Mouse (Mus musculus) C2C12 (cell line): ENCODE measurements at regions not wholly inside any gene's neighbourhood (a gene's known extent, or its start where the extent isn't known, plus 50 kb on each side); places are given as distances from the start of the nearest gene placed in this dataset.

ENCODE experiments used
- CTCF ChIP-seq: IDR thresholded peaks from one replicate; pipeline ENCODE4 v1.5.1; 2011; ENCODE audit not compliant: control insufficient read depth, insufficient read depth, insufficient read length
- MYOD1 ChIP-seq: IDR thresholded peaks from one replicate; pipeline ENCODE4 v1.6.1; 2011; ENCODE audit warnings: low read depth; ENCODE audit not compliant: control insufficient read depth, insufficient read length
- MYOG ChIP-seq: IDR thresholded peaks from one replicate; pipeline ENCODE4 v1.6.1; 2011; ENCODE audit not compliant: control insufficient read depth, insufficient read length; ENCODE audit errors: extremely low read depth
- USF1 ChIP-seq: IDR thresholded peaks from one replicate; pipeline ENCODE4 v1.6.1; 2011; ENCODE audit warnings: low read depth, mild to moderate bottlenecking, control low read depth, moderate library complexity

DNA sequence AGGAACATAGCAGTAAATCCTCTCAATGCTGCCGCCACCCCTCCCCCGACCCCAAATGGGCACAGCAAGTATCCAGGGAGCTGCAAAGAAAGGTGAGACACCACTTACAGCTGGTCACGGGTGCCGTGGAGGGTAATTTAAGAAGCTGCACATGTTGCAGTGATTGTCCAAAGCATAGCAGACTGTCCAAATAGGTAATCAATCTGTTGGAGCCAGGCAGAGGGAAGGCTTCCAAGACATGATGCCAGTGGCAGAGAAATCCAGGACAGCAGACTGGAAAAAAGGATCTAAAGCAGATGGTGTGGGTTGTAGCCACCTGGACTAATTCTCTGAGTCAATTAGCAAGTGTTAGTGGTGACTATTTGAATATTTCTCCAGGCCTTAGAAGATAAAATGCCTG lies 506.6 kb downstream of the Basp1 start:
- TF ChIP-seq CTCF (no peak), USF1 (no peak), MYOG (no peak), MYOD1 (no peak)
